Mouse (Mus musculus): ENCODE measurements at regions not wholly inside any gene's neighbourhood (a gene's known extent, or its start where the extent isn't known, plus 50 kb on each side); places are given as distances from the start of the nearest gene placed in this dataset.

GRCm38 (mm10) chr5:39000643-39001042, 124.0 kb upstream of the Clnk start:
- Histone ChIP-seq H3K4me1 (ENCODE audit: control insufficient read depth in 1 of 2, insufficient read depth in 2 of 2, low read length in 2 of 2) (no peaks in the 10 kb centered on the region), H3K9ac (ENCODE audit: control insufficient read depth, low read depth, low read length, poor library complexity, severe bottlenecking) (no peak overlapping the region), H3K27ac (ENCODE audit: control insufficient read depth, low read depth, low read length) (no peak overlapping the region), H3K79me2 (ENCODE audit: control insufficient read depth, insufficient read depth, low read length, poor library complexity) (no peaks in the 10 kb centered on the region), H3K27me3 (ENCODE audit: control insufficient read depth in 1 of 2, insufficient read depth in 2 of 2, low read length in 2 of 2) (no peaks in the 10 kb centered on the region; a peak in 1 of 4 replicates), H3K4me3 (ENCODE audit: control insufficient read depth in 1 of 2, insufficient read depth in 1 of 2, low read depth in 2 of 2, low read length in 2 of 2) (no peak overlapping the region), H3K36me3 (ENCODE audit: control insufficient read depth in 1 of 2, insufficient read depth in 2 of 2, low read length in 2 of 2) (no peaks in the 10 kb centered on the region), H3K9me3 (replicated peaks; ENCODE audit: insufficient read depth, low read length) (no peaks in the 10 kb centered on the region)
- TF ChIP-seq KAT2A (conservative IDR thresholded peaks at IDR 0.05; ENCODE audit: low read depth, low read length) (no peak), TBP (IDR thresholded peaks at IDR 0.05; ENCODE audit: low read depth, low read length) (no peak), CTCF (IDR thresholded peaks at IDR 0.05 in 2 of 3, conservative IDR thresholded peaks at IDR 0.05 in 1 of 3; ENCODE audit: control insufficient read depth in 1 of 3, insufficient read depth in 1 of 3, low read depth in 2 of 3, low read length in 3 of 3, poor library complexity in 1 of 3, severe bottlenecking in 1 of 3) (no peak), ETS1 (IDR thresholded peaks at IDR 0.05; ENCODE audit: low read depth, low read length) (no peak)
- DNase-seq (ENCODE audit: low read depth, low spot score): no peak

- H3K27ac ChIP-seq (ENCODE audit: control insufficient read depth, low read depth, low read length): no peak overlapping the region
- H3K36me3 ChIP-seq (ENCODE audit: control insufficient read depth in 1 of 2, insufficient read depth in 2 of 2, low read length in 2 of 2): no peaks in the 10 kb centered on the region
- no peaks in the 10 kb centered on the region; a peak in 1 of 4 replicates for H3K27me3 ChIP-seq (ENCODE audit: control insufficient read depth in 1 of 2, insufficient read depth in 2 of 2, low read length in 2 of 2)
- DNase-seq (ENCODE audit: low read depth, low spot score): no peak
- no peak overlapping the region for H3K4me3 ChIP-seq (ENCODE audit: control insufficient read depth in 1 of 2, insufficient read depth in 1 of 2, low read depth in 2 of 2, low read length in 2 of 2)
- TF ChIP-seq CHD1 (IDR thresholded peaks at IDR 0.05; ENCODE audit: low read depth, low read length): no peak
- TF ChIP-seq MAZ (IDR thresholded peaks at IDR 0.05; ENCODE audit: low read depth, low read length): no peak
- no peak for TF ChIP-seq GABPA (IDR thresholded peaks at IDR 0.05; ENCODE audit: low read depth, low read length)
- TF ChIP-seq TBP (IDR thresholded peaks at IDR 0.05; ENCODE audit: low read depth, low read length): no peak
- no peaks in the 10 kb centered on the region for H3K79me2 ChIP-seq (ENCODE audit: control insufficient read depth, insufficient read depth, low read length, poor library complexity)
- H3K4me1 ChIP-seq (ENCODE audit: control insufficient read depth in 1 of 2, insufficient read depth in 2 of 2, low read length in 2 of 2): no peaks in the 10 kb centered on the region
- no peak overlapping the region for H3K9ac ChIP-seq (ENCODE audit: control insufficient read depth, low read depth, low read length, poor library complexity, severe bottlenecking)
- no peaks in the 10 kb centered on the region for H3K9me3 ChIP-seq (replicated peaks; ENCODE audit: insufficient read depth, low read length)
These were observed 123.1 kb upstream of the Clnk start for GRCm38 (mm10) chr5:38999700-39000099.

- no peak overlapping the region for H3K27ac ChIP-seq (ENCODE audit: control insufficient read depth, low read depth, low read length)
- H3K4me3 ChIP-seq (ENCODE audit: control insufficient read depth in 1 of 2, insufficient read depth in 1 of 2, low read depth in 2 of 2, low read length in 2 of 2): no peak overlapping the region
- H3K9me3 ChIP-seq (replicated peaks; ENCODE audit: insufficient read depth, low read length): no peaks in the 10 kb centered on the region
- DNase-seq (ENCODE audit: low read depth, low spot score): no peak
- no peak overlapping the region for H3K9ac ChIP-seq (ENCODE audit: control insufficient read depth, low read depth, low read length, poor library complexity, severe bottlenecking)
- no peaks in the 10 kb centered on the region for H3K27me3 ChIP-seq (ENCODE audit: control insufficient read depth in 1 of 2, insufficient read depth in 2 of 2, low read length in 2 of 2)
- TF ChIP-seq GABPA (IDR thresholded peaks at IDR 0.05; ENCODE audit: low read depth, low read length) (no peak), POLR2AphosphoS5 (IDR thresholded peaks at IDR 0.05; ENCODE audit: borderline replicate concordance, low read depth, low read length) (no peak), NRF1 (IDR thresholded peaks at IDR 0.05; ENCODE audit: insufficient read depth, low read depth, low read length, poor library complexity, severe bottlenecking) (no peak), KAT2A (conservative IDR thresholded peaks at IDR 0.05; ENCODE audit: low read depth, low read length) (no peak), JUND (IDR thresholded peaks at IDR 0.05; ENCODE audit: low read depth, low read length) (no peak), TBP (IDR thresholded peaks at IDR 0.05; ENCODE audit: low read depth, low read length) (no peak), CHD2 (IDR thresholded peaks at IDR 0.05; ENCODE audit: low read length) (no peak), CHD1 (IDR thresholded peaks at IDR 0.05; ENCODE audit: low read depth, low read length) (no peak), MAFK (IDR thresholded peaks at IDR 0.05; ENCODE audit: borderline replicate concordance, low read depth, low read length) (no peak), USF1 (IDR thresholded peaks at IDR 0.05; ENCODE audit: low read depth, low read length) (no peak), TAL1 (IDR thresholded peaks at IDR 0.05; ENCODE audit: low read length) (no peak)
- H3K79me2 ChIP-seq (ENCODE audit: control insufficient read depth, insufficient read depth, low read length, poor library complexity): no peaks in the 10 kb centered on the region
- H3K36me3 ChIP-seq (ENCODE audit: control insufficient read depth in 1 of 2, insufficient read depth in 2 of 2, low read length in 2 of 2): no peaks in the 10 kb centered on the region
- no peaks in the 10 kb centered on the region for H3K4me1 ChIP-seq (ENCODE audit: control insufficient read depth in 1 of 2, insufficient read depth in 2 of 2, low read length in 2 of 2)
These were observed 96.0 kb upstream of the Clnk start for GRCm38 (mm10) chr5:38972397-38973159.
